ENCODE assay signal across 8 mouse cellular contexts in the genomic region with DNA sequence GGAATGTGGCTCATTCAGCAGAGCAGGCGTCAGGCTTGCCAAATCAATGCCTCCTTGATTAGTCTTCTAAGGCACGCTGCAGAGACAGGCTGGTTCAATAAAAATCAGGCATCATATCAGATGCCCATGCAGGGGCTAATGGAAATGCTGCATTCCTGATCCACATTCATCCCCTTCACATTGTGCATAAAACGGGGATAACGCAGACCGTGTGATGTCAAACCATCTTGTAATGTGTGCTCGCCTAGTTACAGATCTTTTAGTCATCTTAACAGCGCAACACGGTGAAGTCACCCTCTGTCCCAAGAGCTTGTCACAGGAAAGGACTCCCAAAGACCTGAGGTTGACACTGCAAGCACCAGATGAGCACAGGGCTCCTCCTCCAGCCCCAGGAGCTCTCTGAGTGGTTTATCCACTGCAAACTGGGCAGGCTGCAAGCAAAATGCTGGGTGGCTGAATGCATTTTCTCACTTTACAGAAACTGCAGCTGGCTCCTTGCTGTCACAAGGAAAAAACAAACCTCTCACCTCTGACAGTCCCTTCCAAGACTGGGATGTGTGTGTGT. TPM values are rescaled to one million over a fixed set of nuclear protein-coding genes. Genes with fewer than 3 reads are reported as not detected.
A peak's percentile ranks its signal among the peaks of the same experiment; 100 is the strongest.
DNase-seq lines count a peak whose midpoint lies in the region; ATAC-seq and TF ChIP-seq lines count a peak whose summit lies in the region.

No protein-coding gene starts in this region.

- peak overlapping the region; percentile 97 for H3K4me2 ChIP-seq in liver, postnatal 0 days (ENCODE audit: low read depth, low read length)
- H3K4me2 ChIP-seq in stomach, embryonic 16.5 days (ENCODE audit: low read depth, low read length) = peak overlapping the region; percentile 88

- H3K27ac ChIP-seq in hindbrain, embryonic 10.5 days = peak overlapping the region; percentile 97; the same call in 1 of the 2 replicates
- peak overlapping the region; percentile 55; the same call in 1 of the 2 replicates for H3K27ac ChIP-seq in liver, postnatal 0 days (ENCODE audit: low read depth)
- H3K27ac ChIP-seq in stomach, embryonic 16.5 days (ENCODE audit: low read length) = peak overlapping the region; percentile 10; the same call in 1 of the 2 replicates

- no peak for TF ChIP-seq EP300 in liver, postnatal 0 days (IDR thresholded peaks at IDR 0.05; ENCODE audit: low read depth)

- WGBS in hindbrain, embryonic 10.5 days = 29% methylated on average over 8 of the region's 8 CpGs
- WGBS in liver, postnatal 0 days (ENCODE audit: insufficient replicate concordance) = 38% methylated on average over 8 of the region's 8 CpGs
- WGBS in stomach, embryonic 16.5 days = 33% methylated on average over 8 of the region's 8 CpGs

- ATAC-seq in liver, postnatal 0 days = peak; percentile 28
- ATAC-seq in stomach, embryonic 16.5 days (ENCODE audit: insufficient read depth, low FRiP score) = no peak

- peaks cover 3% of the 10 kb centered on the region; the same call in 1 of the 2 replicates for H3K27me3 ChIP-seq in hindbrain, embryonic 10.5 days (ENCODE audit: insufficient read depth, poor library complexity, severe bottlenecking)
- H3K27me3 ChIP-seq in liver, postnatal 0 days (ENCODE audit: insufficient read depth, low read length) = no peaks in the 10 kb centered on the region
- H3K27me3 ChIP-seq in stomach, embryonic 16.5 days (ENCODE audit: control insufficient read depth, insufficient read depth, low read length) = no peaks in the 10 kb centered on the region

- H3K4me3 ChIP-seq in hindbrain, embryonic 10.5 days = peak overlapping the region; percentile 89
- H3K4me3 ChIP-seq in liver, postnatal 0 days (ENCODE audit: low read depth, low read length) = peak overlapping the region; percentile 84; the same call in 1 of the 2 replicates
- H3K4me3 ChIP-seq in stomach, embryonic 16.5 days (replicated peaks; ENCODE audit: low read length) = peak overlapping the region; percentile 79

- no peak for TF ChIP-seq CTCF in liver, postnatal 0 days (IDR thresholded peaks at IDR 0.05; ENCODE audit: low read depth)

- peaks cover 52% of the 10 kb centered on the region for H3K4me1 ChIP-seq in hindbrain, embryonic 10.5 days (replicated peaks)
- peaks cover 44% of the 10 kb centered on the region for H3K4me1 ChIP-seq in liver, postnatal 0 days (ENCODE audit: insufficient read depth)
- H3K4me1 ChIP-seq in stomach, embryonic 16.5 days (ENCODE audit: control insufficient read depth, insufficient read depth, low read length) = peaks cover 12% of the 10 kb centered on the region; the same call in 1 of the 2 replicates

- H3K9ac ChIP-seq in liver, postnatal 0 days (replicated peaks) = no peak overlapping the region
- 0 out of 2 replicates have a peak overlapping the region, but pooled peaks have one; percentile 16 for H3K9ac ChIP-seq in stomach, embryonic 16.5 days (ENCODE audit: low read length)

- H3K9me3 ChIP-seq in hindbrain, embryonic 10.5 days = no peaks in the 10 kb centered on the region
- no peaks in the 10 kb centered on the region for H3K9me3 ChIP-seq in liver, postnatal 0 days (ENCODE audit: low read length)
- H3K9me3 ChIP-seq in stomach, embryonic 16.5 days (replicated peaks; ENCODE audit: control insufficient read depth, low read length) = no peaks in the 10 kb centered on the region

- H3K36me3 ChIP-seq in hindbrain, embryonic 10.5 days = no peaks in the 10 kb centered on the region
- H3K36me3 ChIP-seq in liver, postnatal 0 days (replicated peaks; ENCODE audit: insufficient read depth, low read length) = no peaks in the 10 kb centered on the region
- H3K36me3 ChIP-seq in stomach, embryonic 16.5 days (ENCODE audit: control insufficient read depth, insufficient read depth, low read length) = no peaks in the 10 kb centered on the region

- peak; percentile 19 to 28 for DNase-seq in layer of hippocampus, postnatal 36 days
- no peak for DNase-seq in layer of hippocampus, adult 11-12 months (ENCODE audit: low spot score)
- DNase-seq in c-Kit-positive CD71-positive TER-119-negative erythroid progenitor cells, embryonic 14.5 days (ENCODE audit: low read depth) = peak; percentile 25
- DNase-seq in hindbrain, embryonic 10.5 days (ENCODE audit: low spot score) = peak; percentile 23
- peak; percentile 42 for DNase-seq in liver, postnatal 0 days
- DNase-seq in ovary, postnatal 14 days (ENCODE audit: low spot score) = no peak
- DNase-seq in cerebellum, adult 11-12 months = no peak

RNA-seq across cellular contexts. Expression of a gene that starts 1.7 kb away (rescaled TPM):
- total RNA-seq in layer of hippocampus, postnatal 36 days (2021) = 10 to 100 TPM; 86.9 to 92.4 TPM
- polyA plus RNA-seq in hindbrain, embryonic 10.5 days (2016; fragmentation: Nextera tagmentation; extraction: Ambion mirVana) = 10.5 and 12.1 TPM in 2 replicates
- 23.5 and 24.6 TPM in 2 replicates for polyA plus RNA-seq in liver, postnatal 0 days (2015; fragmentation: Nextera tagmentation; extraction: Ambion mirVana)
- 16.2 and 18.4 TPM in 2 replicates for polyA plus RNA-seq in stomach, embryonic 16.5 days (2015; fragmentation: Nextera tagmentation; extraction: Ambion mirVana)

Comparison
In these comparisons a context has a peak if more than half of its experiments do, and no peak if none do; other contexts are left out.
1. DNase-seq: peak in layer of hippocampus, postnatal 36 days (2 of 2), c-Kit-positive CD71-positive TER-119-negative erythroid progenitor cells, embryonic 14.5 days (single experiment), hindbrain, embryonic 10.5 days (single experiment) and liver, postnatal 0 days (single experiment); none in layer of hippocampus, adult 11-12 months (single experiment), ovary, postnatal 14 days (single experiment) and cerebellum, adult 11-12 months (single experiment).
2. H3K27ac ChIP-seq: peak in every context shown above with its lines; median percentile 97 in hindbrain, embryonic 10.5 days; 55 in liver, postnatal 0 days; 10 in stomach, embryonic 16.5 days.
3. Peak in every context shown above with its lines, with median percentiles within 50 percentile points of each other: H3K4me3 ChIP-seq.